Mouse (Mus musculus): ENCODE data around the gene Wdr82. TPM values are rescaled to one million over a fixed set of nuclear protein-coding genes. Genes with fewer than 3 reads are reported as not detected.

Wdr82 gene
- total RNA-seq, 2 experiments from 2014 or later, result 74.4 to 81.3 TPM

GRCm38 (mm10) chr9:106198962-106199458 lies 28.3 kb downstream of the Wdr82 start:
- DNase-seq, result peak; percentile 88 to 94

- no peak for DNase-seq
Measured at GRCm38 (mm10) chr9:106199535-106200272, 29.0 kb downstream of the Wdr82 start, which contains the start of gene Ppm1m. Ppm1m (minus strand) TSS chr9:106199746.

- DNase-seq, result no peak
Measured at GRCm38 (mm10) chr9:106201895-106202294, 31.2 kb downstream of the Wdr82 start.

- peak; percentile 94 to 97 for DNase-seq
Measured at GRCm38 (mm10) chr9:106202819-106203636, 32.3 kb downstream of the Wdr82 start, which contains the start of gene Twf2. Twf2 (plus strand) TSS chr9:106203108.

GRCm38 (mm10) chr9:106203990-106204851 lies 33.5 kb downstream of the Wdr82 start:
- peak; percentile 44 to 54 for DNase-seq

GRCm38 (mm10) chr9:106205713-106206290 lies 35.1 kb downstream of the Wdr82 start:
- DNase-seq, result peak; percentile 70 to 76

GRCm38 (mm10) chr9:106206515-106206914 lies 35.8 kb downstream of the Wdr82 start:
- DNase-seq, result peak; percentile 49 to 55

GRCm38 (mm10) chr9:106208181-106208580 lies 37.5 kb downstream of the Wdr82 start:
- no peak for DNase-seq

- peak in 1 of 2 experiments; percentile 48 for DNase-seq
Measured at GRCm38 (mm10) chr9:106209954-106210353, 39.2 kb downstream of the Wdr82 start.

GRCm38 (mm10) chr9:106210853-106211609 lies 40.3 kb downstream of the Wdr82 start:
- DNase-seq, result no peak

- DNase-seq, result peak; percentile 86 to 90
Measured at GRCm38 (mm10) chr9:106211680-106212593, 41.2 kb downstream of the Wdr82 start.

GRCm38 (mm10) chr9:106212594-106212981 lies 41.9 kb downstream of the Wdr82 start:
- no peak for DNase-seq

- DNase-seq, result no peak
Measured at GRCm38 (mm10) chr9:106215341-106216125, 44.8 kb downstream of the Wdr82 start.

GRCm38 (mm10) chr9:106216971-106217370 lies 46.2 kb downstream of the Wdr82 start:
- DNase-seq, result no peak

- DNase-seq, result no peak
Measured at GRCm38 (mm10) chr9:106220894-106221523, 50.3 kb downstream of the Wdr82 start.

- no peak for DNase-seq
Measured at GRCm38 (mm10) chr9:106222261-106222851, 51.6 kb downstream of the Wdr82 start, which contains the start of gene Tlr9. Tlr9 (plus strand) TSS chr9:106222598.

- DNase-seq, result no peak
Measured at GRCm38 (mm10) chr9:106222994-106223393, 52.3 kb downstream of the Wdr82 start.
